Mouse (Mus musculus): ENCODE results near the gene Nipbl.

DNA sequence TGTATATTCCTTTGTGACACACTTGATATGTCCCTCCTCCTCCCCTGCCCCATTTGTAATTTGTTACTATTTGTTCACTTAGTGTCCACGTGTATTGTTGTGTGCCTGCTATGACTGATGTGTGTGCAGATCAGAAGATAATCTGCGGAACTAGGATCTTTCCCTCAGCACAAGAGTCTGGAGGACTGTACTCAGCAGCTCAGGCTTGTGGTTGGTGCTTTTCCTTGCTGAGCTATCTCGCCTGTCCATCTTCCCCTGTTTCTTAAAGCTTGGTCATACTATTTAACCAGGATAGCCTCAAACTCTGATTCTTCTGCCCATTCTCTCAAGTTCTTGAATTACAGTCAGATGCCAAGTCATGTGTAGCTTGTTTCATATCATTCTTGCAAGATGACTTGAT is 69.5 kb downstream of the Nipbl start:
- no peak for TF ChIP-seq CTCF (conservative IDR thresholded peaks at IDR 0.05; ENCODE audit: insufficient read depth, insufficient read length, low read depth, low read length)
- no peak for TF ChIP-seq POLR2A (IDR thresholded peaks at IDR 0.05; ENCODE audit: low read depth, low read length)

All from kidney, adult 2 months (tissue).